Mouse (Mus musculus) lung, embryonic 14.5 days (tissue): ENCODE data around the gene Gm49355. TPM values are rescaled to one million over a fixed set of nuclear protein-coding genes. Genes with fewer than 3 reads are reported as not detected.
A peak's percentile ranks its signal among the peaks of the same experiment; 100 is the strongest.
"Not testable (repeated sequence)": the region's sequence is repeated elsewhere in the genome, so short reads cannot be mapped to it uniquely, and the experiment has no call there.

Experiments used
- ATAC-seq: fragments of 200-750 bp; cut with Nextera tagmentation; 2 replicates; pipeline ENCODE4 v1.8.0; 2017; ENCODE audit warnings: mild to moderate bottlenecking, moderate TSS enrichment, moderate library complexity; ENCODE audit not compliant: insufficient read depth
- DNase-seq: peaks from one replicate; pipeline ENCODE4 v3.0.0-alpha.2; 2015
- H3K27ac ChIP-seq: fragments of 300-500 bp; sonication (generic); 2 replicates; pipeline ENCODE4 v1.5.1; 2014; ENCODE audit warnings: low read depth, mild to moderate bottlenecking, moderate library complexity
- H3K27me3 ChIP-seq: fragments of 300-500 bp; sonication (generic); 2 replicates; pipeline ENCODE4 v1.6.1; 2014; ENCODE audit warnings: low read length, control low read depth; ENCODE audit not compliant: insufficient read depth
- H3K36me3 ChIP-seq: fragments of 300-500 bp; sonication (generic); 2 replicates; pipeline ENCODE4 v1.6.1; 2014; ENCODE audit warnings: control low read depth; ENCODE audit not compliant: insufficient read depth
- H3K4me1 ChIP-seq: fragments of 300-500 bp; sonication (generic); 2 replicates; pipeline ENCODE4 v1.6.1; 2014; ENCODE audit warnings: antibody characterized with exemption, control low read depth; ENCODE audit not compliant: insufficient read depth
- H3K4me2 ChIP-seq: fragments of 300-500 bp; sonication (generic); 2 replicates; pipeline ENCODE4 v1.6.1; 2014; ENCODE audit warnings: mild to moderate bottlenecking
- H3K4me3 ChIP-seq: fragments of 300-500 bp; sonication (generic); 2 replicates; pipeline ENCODE4 v1.5.1; 2014; ENCODE audit warnings: low read depth, low read length
- H3K9ac ChIP-seq: fragments of 300-500 bp; sonication (generic); 2 replicates; pipeline ENCODE4 v1.6.1; 2014
- H3K9me3 ChIP-seq: fragments of 300-500 bp; sonication (generic); 2 replicates; pipeline ENCODE4 v1.6.1; 2016; ENCODE audit warnings: low read depth, low read length, control low read depth
- CTCF ChIP-seq: IDR thresholded peaks from 2 replicates; pipeline ENCODE4 v1.5.1; 2016; ENCODE audit warnings: antibody characterized with exemption, low read depth
- WGBS: fragments of 180-500 bp; shearing (Covaris S2); extraction: QIAGEN DNeasy Blood & Tissue Kit; methylation state at CpG from one replicate; pipeline ENCODE4 v1.1.7; 2014; 5-methylcytosine and 5-hydroxymethylcytosine counted together
- polyA plus RNA-seq: library from polyadenylated mRNA; unstranded; fragments of >200 nt; fragmentation: Nextera tagmentation; extraction: Ambion mirVana; gene quantifications from 2 replicates; pipeline ENCODE4 v1.2.1, GENCODE M21; 2014

The Gm49355 gene
- 0.14 and 0.19 TPM in 2 replicates for polyA plus RNA-seq

- WGBS = 63% methylated on average over 6 of the region's 6 CpGs
- Histone ChIP-seq H3K9me3 (no peaks in the 10 kb centered on the region), H3K36me3 (no peaks in the 10 kb centered on the region), H3K9ac (peak within 1 kb of the TSS; percentile 86), H3K4me1 (no peaks in the 10 kb centered on the region), H3K4me2 (peak within 1 kb of the TSS; percentile 76), H3K27ac (peak within 1 kb of the TSS; percentile 97), H3K4me3 (peak within 1 kb of the TSS; percentile 75), H3K27me3 (no peaks in the 10 kb centered on the region)
- ATAC-seq = peak; percentile 39; the same call in 1 of the 2 replicates
- DNase-seq = no peak
- TF ChIP-seq CTCF = no peak
Observed at GRCm38 (mm10) chr14:12283641-12284040, at the start of gene Gm49355. Gene Gm49355 (plus strand): TSS chr14:12283976.

DNA sequence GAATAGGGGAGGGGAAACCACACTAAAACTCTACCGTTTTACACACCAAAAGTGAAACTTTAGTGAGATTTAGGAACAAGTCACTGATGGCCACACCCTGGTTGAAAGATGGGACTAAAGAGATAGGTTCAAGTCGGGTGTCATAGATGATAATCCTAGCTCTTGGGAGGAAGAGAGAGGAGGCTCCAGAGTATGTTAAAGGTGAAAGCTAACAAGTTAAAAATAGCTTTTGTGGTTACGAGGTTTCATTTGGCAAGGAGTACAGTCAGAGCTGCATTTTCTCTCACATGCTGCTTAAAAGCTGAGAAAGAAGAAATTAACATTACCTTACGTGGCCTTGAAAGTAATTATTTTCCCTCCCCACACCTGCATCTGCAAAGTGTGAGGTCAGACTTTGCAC is 40.0 kb upstream of the Gm49355 start:
- DNase-seq (no peak), ATAC-seq (no peak)
- no peaks in the 10 kb centered on the region for H3K36me3 ChIP-seq
- no peak overlapping the region for H3K9ac ChIP-seq
- H3K9me3 ChIP-seq = no peaks in the 10 kb centered on the region
- no peaks in the 10 kb centered on the region for H3K4me1 ChIP-seq
- no peak overlapping the region for H3K27ac ChIP-seq
- 68% methylated on average over 4 of the region's 4 CpGs for WGBS
- no peak for TF ChIP-seq CTCF
- H3K27me3 ChIP-seq = no peaks in the 10 kb centered on the region
- H3K4me3 ChIP-seq = no peak overlapping the region
- H3K4me2 ChIP-seq = no peak overlapping the region

GRCm38 (mm10) chr14:12276031-12276430 is 7.7 kb upstream of the Gm49355 start:
- Histone ChIP-seq H3K4me1 (no peaks in the 10 kb centered on the region), H3K27me3 (no peaks in the 10 kb centered on the region), H3K4me3 (no peak overlapping the region), H3K9ac (no peak overlapping the region), H3K4me2 (no peak overlapping the region), H3K27ac (no peak overlapping the region), H3K36me3 (no peaks in the 10 kb centered on the region), H3K9me3 (no peaks in the 10 kb centered on the region)
- no peak for DNase-seq
- no peak for TF ChIP-seq CTCF
- ATAC-seq = no peak
- WGBS = 54% methylated on average over 3 of the region's 3 CpGs

DNA sequence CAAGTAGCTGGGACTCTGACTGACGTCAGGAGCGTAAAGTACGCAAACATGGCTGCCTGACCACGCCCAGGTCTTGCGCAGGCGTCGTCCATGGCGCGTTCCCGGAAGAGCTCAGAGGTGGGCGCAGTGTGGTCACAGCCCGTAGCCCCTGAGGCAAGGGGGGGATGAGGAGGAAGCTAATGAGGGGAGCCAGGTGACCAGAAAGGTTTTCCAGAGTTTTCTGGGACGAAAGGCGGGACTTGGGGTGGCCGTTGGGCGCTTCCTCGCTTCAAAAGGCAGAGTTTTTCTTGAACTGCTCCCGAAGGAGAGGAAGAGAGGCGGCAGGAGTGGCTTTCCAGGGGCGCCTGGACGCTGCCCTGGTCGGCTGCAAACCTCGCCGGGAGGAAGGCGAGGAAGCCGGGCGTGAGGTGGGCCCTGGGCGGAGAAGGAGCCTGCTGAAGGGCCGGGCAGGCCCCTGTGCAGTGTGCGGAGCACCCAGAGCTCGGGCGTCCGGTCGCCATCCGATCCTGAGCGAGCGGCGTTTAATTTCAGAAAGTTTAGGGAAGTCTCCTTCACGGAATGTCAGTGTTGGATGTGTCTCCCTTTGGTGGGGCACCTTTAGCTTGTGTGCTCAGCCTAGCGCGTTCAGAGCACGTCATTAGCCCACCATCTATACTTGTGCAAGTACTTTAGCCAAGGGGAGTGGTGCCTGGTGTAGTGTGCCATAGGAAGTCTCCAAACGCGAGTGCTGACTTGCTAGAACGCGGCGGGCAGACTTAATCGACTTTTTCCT is 551 bp downstream of the Gm49355 start, which contains the start of gene 3830406C13Rik:
TSS of gene 3830406C13Rik (plus strand) at position 33 of the 772 bp plus-strand sequence.
- Histone ChIP-seq H3K9me3 (no peaks in the 10 kb centered on the region), H3K4me1 (no peaks in the 10 kb centered on the region), H3K4me2 (peak within 1 kb of the TSS; percentile 76), H3K36me3 (no peaks in the 10 kb centered on the region), H3K27me3 (no peaks in the 10 kb centered on the region), H3K27ac (peak within 1 kb of the TSS; percentile 97), H3K9ac (peak within 1 kb of the TSS; percentile 86), H3K4me3 (peak within 1 kb of the TSS; percentile 75)
- ATAC-seq (peak; percentile 100), DNase-seq (peak; percentile 95)
- WGBS = under 1% methylated on average over 48 of the region's 48 CpGs
- 0 out of 2 replicates have a peak, but pooled peaks have one; percentile 14 for TF ChIP-seq CTCF

- H3K4me3 ChIP-seq, H3K27me3 ChIP-seq, DNase-seq, H3K9ac ChIP-seq, ATAC-seq, H3K4me2 ChIP-seq, H3K27ac ChIP-seq, H3K9me3 ChIP-seq, H3K4me1 ChIP-seq, H3K36me3 ChIP-seq: not testable (repeated sequence)
Observed at GRCm38 (mm10) chr14:12289747-12290146, 6.0 kb downstream of the Gm49355 start.

DNA sequence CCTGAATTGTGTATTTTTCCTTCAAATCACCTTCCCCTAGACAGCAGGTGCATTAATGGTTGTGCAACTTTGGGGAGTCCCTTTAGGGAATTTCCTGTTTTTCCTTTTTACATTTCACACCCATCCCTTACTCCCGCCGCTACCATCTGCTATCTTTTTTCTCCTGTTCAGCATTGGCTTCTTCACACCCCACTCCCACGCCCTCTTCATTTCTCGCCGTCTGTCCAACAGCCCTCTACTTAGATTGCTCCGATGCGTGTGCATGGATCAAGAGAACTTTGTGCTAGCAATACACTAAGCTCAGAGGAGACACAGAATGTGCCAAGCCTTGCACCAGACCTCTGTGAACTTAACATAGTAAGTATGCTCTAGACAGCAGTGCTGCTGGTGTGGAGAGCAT is 12.6 kb downstream of the Gm49355 start:
- DNase-seq (no peak), ATAC-seq (no peak)
- no peaks in the 10 kb centered on the region for H3K27me3 ChIP-seq
- 90% methylated on average over 7 of the region's 7 CpGs for WGBS
- peaks cover 16% of the 10 kb centered on the region; the same call in 1 of the 2 replicates for H3K36me3 ChIP-seq
- no peak overlapping the region for H3K27ac ChIP-seq
- no peak for TF ChIP-seq CTCF
- no peak overlapping the region for H3K4me2 ChIP-seq
- H3K4me1 ChIP-seq = no peaks in the 10 kb centered on the region
- no peak overlapping the region for H3K4me3 ChIP-seq
- H3K9me3 ChIP-seq = no peaks in the 10 kb centered on the region
- H3K9ac ChIP-seq = no peak overlapping the region

DNA sequence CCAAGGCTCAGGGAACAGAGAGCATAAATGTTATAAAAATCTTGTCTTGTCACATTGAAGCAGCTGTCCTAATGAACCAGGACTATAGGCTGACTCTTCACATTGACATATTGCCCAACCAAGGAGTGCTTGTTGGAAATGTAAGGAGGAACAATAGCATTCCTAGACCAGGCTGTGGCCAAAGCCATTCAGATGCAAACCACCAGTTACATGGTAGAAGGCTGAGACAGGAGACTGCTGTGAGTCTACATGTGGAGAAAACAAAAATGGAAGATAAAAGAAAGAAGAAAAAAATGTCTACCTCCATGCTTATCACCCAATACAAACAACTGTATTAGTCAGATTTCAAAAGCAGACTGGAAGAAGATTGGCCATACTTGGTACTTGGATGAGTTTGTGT is 15.4 kb downstream of the Gm49355 start:
- H3K36me3 ChIP-seq = peaks cover 13% of the 10 kb centered on the region; the same call in 1 of the 2 replicates
- no peak overlapping the region for H3K4me3 ChIP-seq

More for the DNA sequence above, 15.4 kb downstream of the Gm49355 start:
- TF ChIP-seq CTCF = no peak
- no peak for ATAC-seq
- Histone ChIP-seq H3K4me1 (no peaks in the 10 kb centered on the region), H3K27ac (no peak overlapping the region), H3K9ac (no peak overlapping the region), H3K9me3 (no peaks in the 10 kb centered on the region), H3K27me3 (no peaks in the 10 kb centered on the region), H3K4me2 (no peak overlapping the region)
- DNase-seq = no peak
